34 mouse cellular contexts compared by ENCODE assay signal in the genomic region with DNA sequence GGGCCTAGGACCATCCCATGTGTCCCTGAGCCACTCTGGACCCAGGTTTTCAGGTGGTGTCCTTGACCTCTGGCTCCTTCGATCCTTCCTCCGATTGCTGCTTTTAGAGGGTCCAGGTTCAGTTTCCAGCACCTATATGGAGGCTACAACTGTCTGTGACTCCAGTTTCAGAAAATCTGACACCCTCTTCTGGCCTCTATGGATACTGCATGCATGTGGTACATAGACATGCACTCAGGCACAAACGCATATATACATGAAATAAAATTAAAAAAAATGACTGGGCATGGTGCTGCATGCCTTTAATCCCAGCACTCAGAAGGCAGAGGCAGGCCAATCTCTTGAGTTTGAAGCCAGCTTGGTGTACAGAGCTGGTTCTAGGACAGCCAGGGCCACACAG. TPM values are rescaled to one million over a fixed set of nuclear protein-coding genes. Genes with fewer than 3 reads are reported as not detected.
A peak's percentile ranks its signal among the peaks of the same experiment; 100 is the strongest.
DNase-seq lines count a peak whose midpoint lies in the region; ATAC-seq and TF ChIP-seq lines count a peak whose summit lies in the region.
"Had no signal": no experiment of that assay in that cellular context is flagged by ENCODE, and none has a peak within 500 bp of the region (broad histone marks: within the 10 kb centered on the region; RNA-seq: fewer than 3 reads in every experiment).

No protein-coding gene starts in this region.

- H3K27me3 ChIP-seq in midbrain, postnatal 0 days (ENCODE audit: insufficient read depth, low read length), result no peaks in the 10 kb centered on the region
- no peaks in the 10 kb centered on the region for H3K27me3 ChIP-seq in midbrain, embryonic 10.5 days (ENCODE audit: low read depth, poor library complexity, severe bottlenecking)
- H3K27me3 ChIP-seq in stomach, postnatal 0 days (ENCODE audit: control insufficient read depth, insufficient read depth, low read length), result no peaks in the 10 kb centered on the region
- H3K27me3 ChIP-seq: CH12.LX; embryonic facial prominence, embryonic 12.5 days; heart, embryonic 12.5 days; liver, embryonic 15.5 days; megakaryocyte, embryonic 14.5 days; midbrain, embryonic 13.5 days had no signal

- H3K4me3 ChIP-seq in gastrocnemius, adult 2 months, result no peak overlapping the region
- no peak overlapping the region for H3K4me3 ChIP-seq in layer of hippocampus, adult 2 months
- H3K4me3 ChIP-seq in midbrain, postnatal 0 days (ENCODE audit: low read depth, low read length), result no peak overlapping the region
- H3K4me3 ChIP-seq in midbrain, embryonic 10.5 days, result no peak overlapping the region
- H3K4me3 ChIP-seq in stomach, postnatal 0 days (ENCODE audit: low read depth, low read length), result no peak overlapping the region
- H3K4me3 ChIP-seq: embryonic facial prominence, embryonic 12.5 days; forebrain, embryonic 10.5 days; heart, embryonic 12.5 days; liver, embryonic 15.5 days; megakaryocyte, embryonic 14.5 days; midbrain, embryonic 13.5 days had no signal

- no peaks in the 10 kb centered on the region for H3K4me1 ChIP-seq in midbrain, postnatal 0 days (ENCODE audit: insufficient read depth, low read length)
- no peaks in the 10 kb centered on the region for H3K4me1 ChIP-seq in midbrain, embryonic 10.5 days
- no peaks in the 10 kb centered on the region for H3K4me1 ChIP-seq in stomach, postnatal 0 days (replicated peaks; ENCODE audit: control insufficient read depth, insufficient read depth)
- H3K4me1 ChIP-seq: embryonic facial prominence, embryonic 12.5 days; forebrain, embryonic 10.5 days; heart, embryonic 12.5 days; liver, embryonic 15.5 days; midbrain, embryonic 13.5 days had no signal

- no peaks in the 10 kb centered on the region for H3K9me3 ChIP-seq in midbrain, postnatal 0 days (ENCODE audit: low read length)
- H3K9me3 ChIP-seq in midbrain, embryonic 10.5 days (replicated peaks), result peaks cover 7% of the 10 kb centered on the region; the same call in 1 of the 2 replicates
- H3K9me3 ChIP-seq in stomach, postnatal 0 days (ENCODE audit: control insufficient read depth, low read length), result no peaks in the 10 kb centered on the region
- H3K9me3 ChIP-seq: embryonic facial prominence, embryonic 12.5 days; liver, embryonic 15.5 days; midbrain, embryonic 13.5 days had no signal

- peaks cover 21% of the 10 kb centered on the region for H3K36me3 ChIP-seq in midbrain, postnatal 0 days (ENCODE audit: insufficient read depth, low read length)
- H3K36me3 ChIP-seq in midbrain, embryonic 10.5 days, result peaks cover 83% of the 10 kb centered on the region
- peaks cover 9% of the 10 kb centered on the region for H3K36me3 ChIP-seq in stomach, postnatal 0 days (ENCODE audit: control insufficient read depth, insufficient read depth, low read length)

- H3K27ac ChIP-seq in gastrocnemius, adult 2 months, result no peak overlapping the region
- H3K27ac ChIP-seq in layer of hippocampus, adult 2 months, result no peak overlapping the region
- no peak overlapping the region for H3K27ac ChIP-seq in midbrain, postnatal 0 days (ENCODE audit: low read depth, low read length)
- no peak overlapping the region for H3K27ac ChIP-seq in midbrain, embryonic 10.5 days (replicated peaks)
- no peak overlapping the region for H3K27ac ChIP-seq in stomach, postnatal 0 days (replicated peaks)
- H3K27ac ChIP-seq: embryonic facial prominence, embryonic 12.5 days; forebrain, embryonic 10.5 days; hindbrain, embryonic 14.5 days; liver, embryonic 15.5 days; midbrain, embryonic 13.5 days had no signal

- TF ChIP-seq CTCF in gastrocnemius, adult 2 months (IDR thresholded peaks at IDR 0.05), result 0 out of 2 replicates have a peak, but pooled peaks have one; percentile 7
- peak; percentile 53 for TF ChIP-seq CTCF in layer of hippocampus, adult 2 months (conservative IDR thresholded peaks at IDR 0.05)
- TF ChIP-seq CTCF in midbrain, postnatal 0 days (IDR thresholded peaks at IDR 0.05), result 0 out of 2 replicates have a peak, but pooled peaks have one; percentile 8
- 0 out of 2 replicates have a peak, but pooled peaks have one; percentile 17 for TF ChIP-seq CTCF in stomach, postnatal 0 days (IDR thresholded peaks at IDR 0.05; ENCODE audit: low read depth)

- no peak overlapping the region for H3K4me2 ChIP-seq in midbrain, postnatal 0 days (ENCODE audit: low read depth, low read length, poor library complexity, severe bottlenecking)
- no peak overlapping the region for H3K4me2 ChIP-seq in stomach, postnatal 0 days (replicated peaks; ENCODE audit: low read depth)
- H3K4me2 ChIP-seq: embryonic facial prominence, embryonic 12.5 days; heart, embryonic 12.5 days; hindbrain, embryonic 14.5 days; liver, embryonic 15.5 days; midbrain, embryonic 13.5 days had no signal

- intact Hi-C loops in gastrocnemius, adult 2 months (cut with DNase I), result no loop called here

- TF ChIP-seq EP300 in stomach, postnatal 0 days (optimal IDR thresholded peaks at IDR 0.05), result no peak

- ATAC-seq in midbrain, postnatal 0 days (ENCODE audit: low FRiP score), result no peak
- no peak for ATAC-seq in stomach, postnatal 0 days (ENCODE audit: low FRiP score, low TSS enrichment)
- ATAC-seq: forebrain, postnatal 0 days; inflammation-experienced regulatory T-cells, adult 6 months; midbrain, embryonic 13.5 days had no signal

- H3K9ac ChIP-seq in midbrain, postnatal 0 days (replicated peaks; ENCODE audit: low read length, poor library complexity, severe bottlenecking), result no peak overlapping the region
- H3K9ac ChIP-seq in stomach, postnatal 0 days (ENCODE audit: low read length), result no peak overlapping the region
- H3K9ac ChIP-seq: embryonic facial prominence, embryonic 12.5 days; forebrain, postnatal 0 days; heart, embryonic 12.5 days; hindbrain, embryonic 14.5 days; liver, embryonic 15.5 days; midbrain, embryonic 13.5 days had no signal

- DNase-seq in gastrocnemius, adult 2 months, result no peak
- DNase-seq in gastrocnemius, adult 18-20 months (ENCODE audit: low spot score), result no peak
- no peak for DNase-seq in layer of hippocampus, adult 2 months (ENCODE audit: low spot score in 2 of 2)
- DNase-seq in layer of hippocampus, adult 18-20 months (ENCODE audit: low spot score in 2 of 2), result no peak
- no peak for DNase-seq in midbrain, postnatal 0 days (ENCODE audit: low spot score)
- DNase-seq in midbrain, embryonic 10.5 days (ENCODE audit: low spot score), result no peak
- no peak for DNase-seq in stomach, postnatal 0 days (ENCODE audit: low spot score)
- no peak for DNase-seq in cerebellum, postnatal 14 days
- DNase-seq: adrenal gland, adult 8-10 months; cerebellum, adult 8-10 months; embryo, embryonic 11 days; forebrain, postnatal 0 days; gastrocnemius, postnatal 25 days; heart, adult 11 months; heart, postnatal 4 days; kidney, adult 8-10 months; kidney, postnatal 10 days; lung, postnatal 4 days; retina, postnatal 1 day; right cerebral cortex, postnatal 14 days; thymus, adult 18-20 months; thymus, postnatal 25 days had no signal

- WGBS in midbrain, postnatal 0 days, result 99% methylated on average over 3 of the region's 3 CpGs
- WGBS in midbrain, embryonic 10.5 days, result 94% methylated on average over 3 of the region's 3 CpGs
- 97% methylated on average over 3 of the region's 3 CpGs for WGBS in stomach, postnatal 0 days

RNA-seq across cellular contexts. Expression of a gene that starts 21.2 kb away (rescaled TPM):
- 1 to 10 TPM; 3.3 to 6.3 TPM for total RNA-seq in gastrocnemius, adult 2 months (2021)
- 1 to 10 TPM; 4.0 to 4.4 TPM for total RNA-seq in gastrocnemius, adult 18-20 months (2021)
- total RNA-seq in layer of hippocampus, adult 2 months (2021), result 10 to 100 TPM; 17.5 to 17.7 TPM
- 10 to 100 TPM; 15.5 to 17.2 TPM for total RNA-seq in layer of hippocampus, adult 18-20 months (2021)
- total RNA-seq in midbrain, postnatal 0 days (2014; rRNA removed), result 13.4 and 18.7 TPM in 2 replicates
- 14.9 and 17.8 TPM in 2 replicates for polyA plus RNA-seq in midbrain, postnatal 0 days (2015; fragmentation: Nextera tagmentation; extraction: Ambion mirVana)
- 26.0 and 26.2 TPM in 2 replicates for polyA plus RNA-seq in midbrain, embryonic 10.5 days (2016; fragmentation: Nextera tagmentation; extraction: Ambion mirVana)
- polyA plus RNA-seq in stomach, postnatal 0 days (2015; fragmentation: Nextera tagmentation; extraction: Ambion mirVana), result 48.5 and 49.5 TPM in 2 replicates

RNA-seq across cellular contexts. Expression of a gene that starts 25.1 kb away (rescaled TPM):
- total RNA-seq in gastrocnemius, adult 2 months (2021), result 1 to 10 TPM; 1.5 to 3.1 TPM
- 1 to 10 TPM; 1.8 to 2.0 TPM for total RNA-seq in gastrocnemius, adult 18-20 months (2021)
- 1 to 10 TPM; 2.0 to 2.6 TPM for total RNA-seq in layer of hippocampus, adult 2 months (2021)
- total RNA-seq in layer of hippocampus, adult 18-20 months (2021), result 1 to 10 TPM; 2.3 to 2.5 TPM
- 2.5 and 3.7 TPM in 2 replicates for total RNA-seq in midbrain, postnatal 0 days (2014; rRNA removed)
- polyA plus RNA-seq in midbrain, postnatal 0 days (2015; fragmentation: Nextera tagmentation; extraction: Ambion mirVana), result 1.4 and 1.6 TPM in 2 replicates
- 2.6 and 3.8 TPM in 2 replicates for polyA plus RNA-seq in midbrain, embryonic 10.5 days (2016; fragmentation: Nextera tagmentation; extraction: Ambion mirVana)
- 2.8 and 2.9 TPM in 2 replicates for polyA plus RNA-seq in stomach, postnatal 0 days (2015; fragmentation: Nextera tagmentation; extraction: Ambion mirVana)

RNA-seq across cellular contexts. Expression of a gene that starts 25.6 kb away (rescaled TPM):
- 10 to 100 TPM; 26.2 to 30.5 TPM for total RNA-seq in gastrocnemius, adult 2 months (2021)
- total RNA-seq in gastrocnemius, adult 18-20 months (2021), result 10 to 100 TPM; 17.6 to 22.8 TPM
- 100 to 1,000 TPM; 222 to 228 TPM for total RNA-seq in layer of hippocampus, adult 2 months (2021)
- total RNA-seq in layer of hippocampus, adult 18-20 months (2021), result 100 to 1,000 TPM; 241 to 243 TPM
- total RNA-seq in midbrain, postnatal 0 days (2014; rRNA removed), result 249 and 272 TPM in 2 replicates
- 90.5 and 94.1 TPM in 2 replicates for polyA plus RNA-seq in midbrain, postnatal 0 days (2015; fragmentation: Nextera tagmentation; extraction: Ambion mirVana)
- 53.8 and 64.0 TPM in 2 replicates for polyA plus RNA-seq in midbrain, embryonic 10.5 days (2016; fragmentation: Nextera tagmentation; extraction: Ambion mirVana)
- 24.0 and 26.3 TPM in 2 replicates for polyA plus RNA-seq in stomach, postnatal 0 days (2015; fragmentation: Nextera tagmentation; extraction: Ambion mirVana)

RNA-seq across cellular contexts. Expression of a gene that starts 31.7 kb away (rescaled TPM):
- not detected for total RNA-seq in gastrocnemius, adult 2 months (2021)
- total RNA-seq in gastrocnemius, adult 18-20 months (2021), result not detected
- 1 to 10 TPM; 2.4 to 3.8 TPM for total RNA-seq in layer of hippocampus, adult 2 months (2021)
- total RNA-seq in layer of hippocampus, adult 18-20 months (2021), result 1 to 10 TPM; 2.5 to 5.5 TPM
- total RNA-seq in midbrain, postnatal 0 days (2014; rRNA removed), result 3.6 TPM in 1 of 2 replicates, not detected in the other
- 0.31 TPM in 1 of 2 replicates, not detected in the other for polyA plus RNA-seq in midbrain, postnatal 0 days (2015; fragmentation: Nextera tagmentation; extraction: Ambion mirVana)
- polyA plus RNA-seq in midbrain, embryonic 10.5 days (2016; fragmentation: Nextera tagmentation; extraction: Ambion mirVana), result 0.07 TPM in 1 of 2 replicates, not detected in the other
- polyA plus RNA-seq in stomach, postnatal 0 days (2015; fragmentation: Nextera tagmentation; extraction: Ambion mirVana), result 0.18 TPM in 1 of 2 replicates, not detected in the other
- total RNA-seq: gastrocnemius, postnatal 25 days had no signal
- polyA plus RNA-seq: forebrain, embryonic 10.5 days; forebrain, postnatal 0 days; inflammation-experienced regulatory T-cells, adult 6 months; liver, embryonic 15.5 days; neural tube, embryonic 14.5 days had no signal

RNA-seq across cellular contexts. Expression of a gene that starts 35.6 kb away (rescaled TPM):
- total RNA-seq in gastrocnemius, adult 2 months (2021), result under 1 TPM in 1 of 2 experiments, not detected in 1; 0.42 TPM
- total RNA-seq in gastrocnemius, adult 18-20 months (2021), result not detected
- 1 to 10 TPM; 5.8 to 6.4 TPM for total RNA-seq in layer of hippocampus, adult 2 months (2021)
- 1 to 10 TPM; 4.4 to 6.9 TPM for total RNA-seq in layer of hippocampus, adult 18-20 months (2021)
- 0.42 and 5.6 TPM in 2 replicates for total RNA-seq in midbrain, postnatal 0 days (2014; rRNA removed)
- 0.59 and 1.1 TPM in 2 replicates for polyA plus RNA-seq in midbrain, postnatal 0 days (2015; fragmentation: Nextera tagmentation; extraction: Ambion mirVana)
- 2.2 and 3.2 TPM in 2 replicates for polyA plus RNA-seq in midbrain, embryonic 10.5 days (2016; fragmentation: Nextera tagmentation; extraction: Ambion mirVana)
- 1.3 and 2.0 TPM in 2 replicates for polyA plus RNA-seq in stomach, postnatal 0 days (2015; fragmentation: Nextera tagmentation; extraction: Ambion mirVana)
- total RNA-seq: monocyte, adult 5-6 weeks had no signal
- polyA plus RNA-seq: C2C12 had no signal
